Mouse (Mus musculus) right cerebral cortex, postnatal 10 days (tissue): Measurements from ENCODE around the gene Acp6.
A peak's percentile ranks its signal among the peaks of the same experiment; 100 is the strongest.
"Not testable (repeated sequence)": the region's sequence is repeated elsewhere in the genome, so short reads cannot be mapped to it uniquely, and the experiment has no call there.

Experiments
- DNase-seq, 2 experiments: peaks; one replicate each; pipeline ENCODE4 v3.0.0; 2021; ENCODE audit warnings: low spot score in 2 of 2

The Acp6 gene

GRCm38 (mm10) chr3:97158611-97159508 lies at the start of gene Acp6:
Acp6 (plus strand) TSS chr3:97158777.
- peak; percentile 93 to 94 for DNase-seq

DNA sequence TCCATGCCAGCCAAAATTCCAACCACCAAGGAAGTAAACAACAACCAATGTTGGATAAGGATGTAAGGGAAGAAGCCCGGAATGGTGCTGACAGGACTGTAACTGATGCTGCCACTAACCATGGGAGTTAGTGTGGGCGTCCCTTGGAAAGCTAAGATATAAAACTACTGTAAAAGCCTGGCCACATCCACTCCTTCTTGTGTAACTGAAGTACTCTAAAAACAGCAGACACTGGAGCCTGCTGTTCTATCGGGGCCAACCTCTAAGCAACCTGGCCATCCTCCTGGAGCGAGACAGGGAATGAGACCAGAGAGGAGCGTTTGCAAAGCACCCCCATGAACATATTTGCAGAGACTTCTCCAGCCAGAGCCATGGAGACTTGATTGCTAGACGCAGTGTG lies 41.1 kb upstream of the Acp6 start:
- no peak for DNase-seq

- no peak for DNase-seq
Measured at GRCm38 (mm10) chr3:97118313-97118712, 40.3 kb upstream of the Acp6 start.

DNA sequence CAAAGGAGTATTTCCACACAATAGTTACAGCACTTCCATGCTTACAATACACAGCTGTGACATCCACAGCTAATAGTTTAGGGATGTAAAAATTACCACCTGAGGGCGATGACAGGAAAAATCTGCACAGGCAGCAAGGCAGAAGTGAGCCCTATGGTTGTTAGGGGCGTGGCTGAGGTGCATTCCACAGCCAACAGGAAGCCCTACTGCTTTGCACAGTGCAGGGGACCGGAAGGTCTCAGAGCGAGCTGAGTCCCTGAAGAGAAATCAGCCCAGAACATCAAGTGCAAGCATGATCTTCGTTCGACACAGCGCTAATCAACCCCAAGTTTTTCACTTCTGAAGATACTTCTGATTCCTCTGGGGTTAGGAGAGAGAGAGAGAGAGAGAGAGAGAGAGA lies 34.4 kb upstream of the Acp6 start:
- no peak for DNase-seq

GRCm38 (mm10) chr3:97129410-97129809 lies 29.2 kb upstream of the Acp6 start:
- DNase-seq, result no peak

GRCm38 (mm10) chr3:97137666-97138065 lies 20.9 kb upstream of the Acp6 start:
- DNase-seq, result not testable (repeated sequence)

DNA sequence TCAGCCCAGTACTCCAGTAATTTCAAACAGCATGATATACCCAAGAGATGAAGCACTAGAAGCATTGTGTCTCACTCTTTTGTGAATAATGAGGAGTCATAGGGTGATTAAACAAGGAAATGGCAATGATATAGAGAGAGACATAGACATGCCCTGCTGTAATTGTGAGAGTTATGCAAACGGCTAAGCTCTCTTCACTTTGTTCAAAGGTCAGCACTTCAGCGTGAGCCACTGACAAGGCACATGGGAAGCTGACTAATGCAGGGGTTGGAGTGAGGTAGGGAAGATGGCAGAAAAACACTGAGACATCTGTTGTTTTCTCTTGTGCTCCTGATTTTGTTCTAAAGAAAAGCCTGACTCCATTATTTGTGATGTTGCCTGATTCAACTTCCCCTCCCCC lies 7.5 kb upstream of the Acp6 start:
- DNase-seq, result no peak

- peak in 1 of 2 experiments; percentile 18 for DNase-seq
Measured at GRCm38 (mm10) chr3:97156431-97156830, 2.1 kb upstream of the Acp6 start.

GRCm38 (mm10) chr3:97157308-97157707 lies 1.3 kb upstream of the Acp6 start:
- DNase-seq, result peak in 1 of 2 experiments; percentile 14

GRCm38 (mm10) chr3:97157958-97158599 lies 498 bp upstream of the Acp6 start:
- DNase-seq, result peak; percentile 85 to 88

DNA sequence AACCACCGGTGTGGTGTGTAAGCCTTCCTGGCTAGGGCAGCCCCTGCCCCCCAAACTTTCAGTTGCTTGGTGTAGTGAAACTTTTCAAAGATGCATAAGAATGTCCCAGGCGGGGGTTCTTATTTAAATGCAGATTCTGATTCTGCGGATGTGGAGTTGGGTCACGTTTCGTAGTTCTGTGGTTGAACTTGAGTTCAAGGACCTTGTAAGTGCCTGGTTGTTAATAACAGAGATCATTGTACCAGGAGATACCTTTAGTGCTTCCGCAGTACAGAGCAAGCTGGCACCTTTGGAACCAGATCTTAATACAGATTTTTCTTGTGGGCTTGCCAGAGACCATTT lies 903 bp downstream of the Acp6 start:
- no peak for DNase-seq

GRCm38 (mm10) chr3:97159986-97160385 lies 1.4 kb downstream of the Acp6 start:
- peak in 1 of 2 experiments; percentile 4 for DNase-seq

DNA sequence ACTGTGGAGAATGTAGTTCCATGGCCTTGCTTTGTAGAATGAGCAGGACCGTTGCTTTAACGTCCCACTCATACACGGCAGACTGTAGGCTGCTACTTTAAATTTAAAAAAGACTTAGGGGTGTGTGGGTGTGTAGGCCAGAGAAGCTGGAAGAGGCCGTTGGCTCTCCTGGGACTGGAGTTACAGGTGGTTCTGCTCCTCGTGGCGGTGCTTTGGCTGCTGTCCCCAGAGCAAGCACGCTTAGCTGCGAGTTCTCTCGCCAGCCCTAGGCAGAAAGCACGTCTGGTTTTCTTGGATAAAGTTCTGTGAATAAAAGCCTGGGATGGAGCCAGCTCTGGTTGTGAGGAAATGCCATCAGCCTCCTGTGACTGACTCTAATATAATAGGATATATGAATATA lies 2.3 kb downstream of the Acp6 start:
- DNase-seq, result peak; percentile 61 to 66

DNA sequence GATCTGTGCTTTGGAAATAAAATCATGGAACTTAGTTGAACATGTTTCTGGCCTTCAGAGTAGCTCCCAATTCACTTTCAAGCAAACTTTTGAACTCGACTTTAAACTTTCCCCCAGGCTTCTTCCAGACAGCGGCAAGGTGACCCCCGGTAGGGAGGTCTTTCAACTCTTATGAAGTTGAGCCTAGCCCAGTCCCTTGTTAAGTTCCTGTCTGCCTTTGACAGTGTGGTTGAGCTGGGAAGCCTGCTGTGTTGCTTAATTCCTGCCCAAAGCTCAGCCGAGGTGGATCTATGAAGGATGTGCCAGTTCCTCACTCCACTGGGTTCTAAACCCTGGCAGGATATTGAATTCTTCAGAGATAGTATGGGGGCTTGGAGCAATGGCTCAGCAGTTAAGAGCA lies 3.2 kb downstream of the Acp6 start:
- peak in 1 of 2 experiments; percentile 9 for DNase-seq

- DNase-seq, result no peak
Measured at GRCm38 (mm10) chr3:97164477-97164876, 5.9 kb downstream of the Acp6 start.

GRCm38 (mm10) chr3:97167126-97167525 lies 8.5 kb downstream of the Acp6 start:
- DNase-seq, result peak in 1 of 2 experiments; percentile 19

- no peak for DNase-seq
Measured at GRCm38 (mm10) chr3:97171531-97171930, 13.0 kb downstream of the Acp6 start.

DNA sequence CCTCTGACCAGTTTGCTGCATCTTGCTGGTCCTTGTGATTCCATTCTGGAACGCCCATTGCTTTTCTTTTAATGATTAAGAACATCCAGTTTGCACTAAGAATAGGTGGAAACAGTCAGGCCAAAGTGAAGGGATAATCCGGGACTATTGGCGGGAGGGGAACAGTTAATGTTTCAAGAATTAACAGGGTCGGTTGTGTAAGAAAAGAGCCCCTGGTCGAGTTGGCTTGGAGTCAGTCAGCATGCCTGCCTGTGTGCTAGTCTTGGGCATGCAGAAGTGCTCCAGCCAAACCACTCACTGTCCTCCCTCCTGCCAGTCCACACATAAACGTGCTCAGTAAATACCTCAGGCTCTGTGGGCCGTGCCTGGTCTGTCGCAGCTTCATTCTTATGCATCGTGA lies 13.7 kb downstream of the Acp6 start:
- DNase-seq, result no peak

DNA sequence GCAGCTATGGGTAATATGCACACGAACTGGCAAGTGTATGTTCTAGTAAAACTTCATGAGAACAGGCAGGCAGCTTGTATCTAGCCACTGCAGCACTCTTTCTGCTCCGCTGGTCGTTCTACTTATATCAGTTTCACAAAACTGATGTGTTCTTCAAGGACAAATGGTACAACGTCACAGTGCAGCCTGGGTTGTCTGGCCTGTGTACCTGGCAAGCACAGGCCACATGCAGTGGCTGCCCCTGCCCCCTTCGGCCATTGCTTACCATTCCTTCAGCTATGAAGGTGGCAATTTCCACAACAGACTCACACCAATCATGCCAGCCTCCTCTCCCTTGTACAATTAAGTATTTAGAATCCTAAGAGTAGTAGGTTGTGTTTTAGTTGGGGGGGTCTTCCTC lies 14.1 kb downstream of the Acp6 start:
- no peak for DNase-seq

- no peak for DNase-seq
Measured at GRCm38 (mm10) chr3:97178885-97179284, 20.3 kb downstream of the Acp6 start.

GRCm38 (mm10) chr3:97180527-97180926 lies 21.9 kb downstream of the Acp6 start:
- DNase-seq, result no peak

- no peak for DNase-seq
Measured at GRCm38 (mm10) chr3:97183810-97184209, 25.2 kb downstream of the Acp6 start.
